ENCODE assay signal across 8 mouse cellular contexts in genomic region chr1:171189046-171189445, GRCm38 (mm10). TPM values are rescaled to one million over a fixed set of nuclear protein-coding genes. Genes with fewer than 3 reads are reported as not detected.
DNase-seq lines count a peak whose midpoint lies in the region; ATAC-seq and TF ChIP-seq lines count a peak whose summit lies in the region.
"Had no signal": no experiment of that assay in that cellular context is flagged by ENCODE, and none has a peak within 500 bp of the region (broad histone marks: within the 10 kb centered on the region; RNA-seq: fewer than 3 reads in every experiment).

No protein-coding gene starts in this region.

- H3K27ac ChIP-seq in heart, embryonic 11.5 days (ENCODE audit: low read depth, low read length) = peak overlapping the region; percentile 88
- H3K27ac ChIP-seq in limb, embryonic 12.5 days = peak overlapping the region; percentile 23; the same call in 1 of the 2 replicates
- no peak overlapping the region for H3K27ac ChIP-seq in cerebellum, adult 2 months (ENCODE audit: insufficient read depth, low read length)
- H3K27ac ChIP-seq: liver, embryonic 13.5 days had no signal

- DNase-seq in kidney, postnatal 10 days = peak; percentile 59
- DNase-seq in kidney, adult 18-20 months = no peak
- DNase-seq in brain, adult 2 months (ENCODE audit: low read depth, low spot score) = peak; percentile 47
- no peak for DNase-seq in cerebellum, adult 2 months
- DNase-seq in layer of hippocampus, adult 9-11 months = no peak
- DNase-seq: liver, embryonic 13.5 days had no signal

- TF ChIP-seq POLR2A in cerebellum, adult 2 months (IDR thresholded peaks at IDR 0.05; ENCODE audit: borderline replicate concordance, insufficient read depth, low read length) = no peak

- H3K9me3 ChIP-seq in heart, embryonic 11.5 days (replicated peaks; ENCODE audit: control insufficient read depth, low read length) = no peaks in the 10 kb centered on the region
- no peaks in the 10 kb centered on the region for H3K9me3 ChIP-seq in limb, embryonic 12.5 days
- H3K9me3 ChIP-seq: liver, embryonic 13.5 days had no signal

- 17% methylated on average over 8 of the region's 8 CpGs for WGBS in heart, embryonic 11.5 days (ENCODE audit: insufficient replicate concordance)
- WGBS in limb, embryonic 12.5 days = 45% methylated on average over 8 of the region's 8 CpGs
- 19% methylated on average over 8 of the region's 8 CpGs for WGBS in cerebellum, adult 2 months

- no peak for TF ChIP-seq CTCF in cerebellum, adult 2 months (IDR thresholded peaks at IDR 0.05; ENCODE audit: borderline replicate concordance, insufficient read depth, low read depth, low read length)

- no peak overlapping the region for H3K4me3 ChIP-seq in heart, embryonic 11.5 days (ENCODE audit: low read depth, low read length)
- no peak overlapping the region for H3K4me3 ChIP-seq in limb, embryonic 12.5 days (replicated peaks)
- no peak overlapping the region for H3K4me3 ChIP-seq in cerebellum, adult 2 months (replicated peaks; ENCODE audit: insufficient read depth, low read depth, low read length)
- H3K4me3 ChIP-seq: liver, embryonic 13.5 days had no signal

- peak overlapping the region; percentile 24; the same call in 1 of the 2 replicates for H3K9ac ChIP-seq in heart, embryonic 11.5 days (ENCODE audit: low read depth, low read length)
- no peak overlapping the region for H3K9ac ChIP-seq in limb, embryonic 12.5 days (replicated peaks)
- H3K9ac ChIP-seq: liver, embryonic 13.5 days had no signal

- H3K27me3 ChIP-seq in heart, embryonic 11.5 days (ENCODE audit: control insufficient read depth, insufficient read depth, low read length) = peaks cover 12% of the 10 kb centered on the region; the same call in 1 of the 2 replicates
- H3K27me3 ChIP-seq in limb, embryonic 12.5 days = peaks cover 27% of the 10 kb centered on the region
- no peaks in the 10 kb centered on the region; the same call in 1 of the 2 replicates for H3K27me3 ChIP-seq in cerebellum, adult 2 months (ENCODE audit: control insufficient read depth, insufficient read depth, low read length)

- no peaks in the 10 kb centered on the region for H3K36me3 ChIP-seq in heart, embryonic 11.5 days (ENCODE audit: control insufficient read depth, insufficient read depth, low read length)
- H3K36me3 ChIP-seq in limb, embryonic 12.5 days = no peaks in the 10 kb centered on the region
- H3K36me3 ChIP-seq: liver, embryonic 13.5 days had no signal

- H3K4me1 ChIP-seq in heart, embryonic 11.5 days (ENCODE audit: control insufficient read depth, insufficient read depth, low read length) = peaks cover 41% of the 10 kb centered on the region
- H3K4me1 ChIP-seq in limb, embryonic 12.5 days (replicated peaks) = peaks cover 30% of the 10 kb centered on the region
- H3K4me1 ChIP-seq in cerebellum, adult 2 months (ENCODE audit: control insufficient read depth, insufficient read depth, low read length) = no peaks in the 10 kb centered on the region; the same call in 1 of the 2 replicates

- peak overlapping the region; percentile 36 for H3K4me2 ChIP-seq in heart, embryonic 11.5 days
- H3K4me2 ChIP-seq in limb, embryonic 12.5 days = no peak overlapping the region
- H3K4me2 ChIP-seq: liver, embryonic 13.5 days had no signal

- ATAC-seq in heart, embryonic 11.5 days (replicated peaks; ENCODE audit: insufficient number of reproducible peaks, low FRiP score, low TSS enrichment) = no peak
- ATAC-seq in limb, embryonic 12.5 days (ENCODE audit: insufficient number of reproducible peaks, insufficient read depth, low FRiP score, low TSS enrichment, low read depth) = 0 out of 2 replicates have a peak, but pooled peaks have one; percentile 20

RNA-seq across cellular contexts. Expression of gene Pcp4l1, which starts 7.0 kb away (rescaled TPM):
- polyA plus RNA-seq in heart, embryonic 11.5 days (2014; fragmentation: Nextera tagmentation; extraction: Ambion mirVana) = 36.2 and 40.0 TPM in 2 replicates
- polyA plus RNA-seq in limb, embryonic 12.5 days (2016; fragmentation: Nextera tagmentation; extraction: Ambion mirVana) = 2.0 and 2.8 TPM in 2 replicates
- polyA plus RNA-seq in cerebellum, adult 2 months (2012; rRNA removed) = 195 and 252 TPM in 2 replicates

RNA-seq across cellular contexts. Expression of gene Nr1i3, which starts 24.7 kb away (rescaled TPM):
- polyA plus RNA-seq in heart, embryonic 11.5 days (2014; fragmentation: Nextera tagmentation; extraction: Ambion mirVana) = 0.11 and 0.19 TPM in 2 replicates
- 0.17 and 0.43 TPM in 2 replicates for polyA plus RNA-seq in limb, embryonic 12.5 days (2016; fragmentation: Nextera tagmentation; extraction: Ambion mirVana)
- polyA plus RNA-seq in cerebellum, adult 2 months (2012; rRNA removed) = 0.19 and 0.23 TPM in 2 replicates

RNA-seq across cellular contexts. Expression of gene Tomm40l, which starts 33.3 kb away (rescaled TPM):
- polyA plus RNA-seq in heart, embryonic 11.5 days (2014; fragmentation: Nextera tagmentation; extraction: Ambion mirVana) = 44.1 and 53.2 TPM in 2 replicates
- polyA plus RNA-seq in limb, embryonic 12.5 days (2016; fragmentation: Nextera tagmentation; extraction: Ambion mirVana) = 29.7 and 31.9 TPM in 2 replicates
- 85.5 and 92.7 TPM in 2 replicates for polyA plus RNA-seq in cerebellum, adult 2 months (2012; rRNA removed)

RNA-seq across cellular contexts. Expression of gene Apoa2, which starts 35.8 kb away (rescaled TPM):
- polyA plus RNA-seq in heart, embryonic 11.5 days (2014; fragmentation: Nextera tagmentation; extraction: Ambion mirVana) = 13.6 and 55.4 TPM in 2 replicates
- 2.1 and 3.1 TPM in 2 replicates for polyA plus RNA-seq in limb, embryonic 12.5 days (2016; fragmentation: Nextera tagmentation; extraction: Ambion mirVana)
- polyA plus RNA-seq in cerebellum, adult 2 months (2012; rRNA removed) = 4.1 and 6.3 TPM in 2 replicates

RNA-seq across cellular contexts. Expression of gene Mpz, which starts 38.5 kb away (rescaled TPM):
- 0.30 TPM in 1 of 2 replicates, not detected in the other for polyA plus RNA-seq in heart, embryonic 11.5 days (2014; fragmentation: Nextera tagmentation; extraction: Ambion mirVana)
- polyA plus RNA-seq in limb, embryonic 12.5 days (2016; fragmentation: Nextera tagmentation; extraction: Ambion mirVana) = 1.5 and 2.6 TPM in 2 replicates
- 0.16 and 0.34 TPM in 2 replicates for polyA plus RNA-seq in cerebellum, adult 2 months (2012; rRNA removed)
- polyA plus RNA-seq: liver, embryonic 13.5 days had no signal

Comparison
In these comparisons a context has a peak if more than half of its experiments do, and no peak if none do; other contexts are left out.
1. DNase-seq: peak in kidney, postnatal 10 days (single experiment) and brain, adult 2 months (single experiment); none in kidney, adult 18-20 months (single experiment), cerebellum, adult 2 months (0 of 2) and layer of hippocampus, adult 9-11 months (single experiment).